Mouse (Mus musculus) testis, adult 2 months (tissue): ENCODE results near the gene Tbck. TPM values are rescaled to one million over a fixed set of nuclear protein-coding genes. Genes with fewer than 3 reads are reported as not detected.

Experiments used
- H3K27ac ChIP-seq: fragments of 200-500 bp; 2 replicates; pipeline ENCODE4 v1.5.1; 2012; ENCODE audit warnings: low read depth, low read length; ENCODE audit not compliant: control insufficient read depth, insufficient read depth
- H3K27me3 ChIP-seq: fragments of 200-500 bp; 2 replicates; pipeline ENCODE4 v1.6.1; 2012; ENCODE audit warnings: mild to moderate bottlenecking, low read length, moderate library complexity; ENCODE audit not compliant: control insufficient read depth, insufficient read depth
- H3K36me3 ChIP-seq: fragments of 200-500 bp; 2 replicates; pipeline ENCODE4 v1.6.1; 2012; ENCODE audit warnings: mild to moderate bottlenecking, low read length; ENCODE audit not compliant: control insufficient read depth, insufficient read depth
- H3K4me1 ChIP-seq: fragments of 200-500 bp; 2 replicates; pipeline ENCODE4 v1.6.1; 2012; ENCODE audit warnings: low read length; ENCODE audit not compliant: control insufficient read depth, insufficient read depth
- H3K4me3 ChIP-seq: fragments of 200-500 bp; 2 replicates; pipeline ENCODE4 v1.5.1; 2012; ENCODE audit warnings: low read depth, mild to moderate bottlenecking, low read length, moderate library complexity, mixed read lengths; ENCODE audit not compliant: control insufficient read depth
- CTCF ChIP-seq: fragments of 200-500 bp; IDR thresholded peaks from 2 replicates; pipeline ENCODE4 v1.5.1; 2012; ENCODE audit warnings: low read depth, mild to moderate bottlenecking, inconsistent platforms, low read length, moderate library complexity; ENCODE audit not compliant: control insufficient read depth, insufficient read depth, insufficient replicate concordance
- POLR2A ChIP-seq: fragments of 200-500 bp; IDR thresholded peaks from 2 replicates; pipeline ENCODE4 v1.6.1; 2012; ENCODE audit warnings: low read depth, mild to moderate bottlenecking, inconsistent platforms, low read length, moderate library complexity; ENCODE audit not compliant: control insufficient read depth
- polyA plus RNA-seq: library from polyadenylated mRNA; depleted of rRNA; stranded (reverse); fragments of >200 nt; gene quantifications from 2 replicates; pipeline ENCODE4 v1.2.3, GENCODE M21; 2012

Tbck gene
- polyA plus RNA-seq, 1 experiment, result 2.3 TPM

DNA sequence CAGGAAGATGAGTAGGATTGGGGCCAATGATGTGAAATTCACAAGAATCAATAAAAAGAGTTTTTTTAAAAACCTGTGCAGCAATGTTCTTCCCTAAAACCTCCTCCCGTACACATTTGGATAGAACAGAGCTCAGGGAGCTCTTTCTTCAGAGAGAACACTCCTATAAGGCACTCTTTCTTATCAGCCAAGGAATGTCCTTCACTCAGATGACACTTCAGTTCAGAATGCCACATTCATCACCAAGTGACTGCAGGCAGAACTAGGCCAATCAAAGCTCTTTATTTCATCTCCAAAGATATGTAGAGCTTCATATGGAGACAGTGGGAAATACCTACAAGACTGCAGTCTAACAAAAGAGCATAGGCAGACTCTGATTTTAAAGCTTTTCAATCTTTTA, 116.3 kb downstream of the Tbck start:
- no peak for TF ChIP-seq POLR2A
- no peak for TF ChIP-seq CTCF
- H3K36me3 ChIP-seq, result no peaks in the 10 kb centered on the region
- no peak overlapping the region for H3K4me3 ChIP-seq
- H3K4me1 ChIP-seq, result no peaks in the 10 kb centered on the region
- no peaks in the 10 kb centered on the region for H3K27me3 ChIP-seq
- no peak overlapping the region for H3K27ac ChIP-seq

- TF ChIP-seq POLR2A (no peak), CTCF (no peak)
- Histone ChIP-seq H3K4me3 (no peak overlapping the region), H3K36me3 (no peaks in the 10 kb centered on the region), H3K4me1 (no peaks in the 10 kb centered on the region), H3K27me3 (no peaks in the 10 kb centered on the region), H3K27ac (no peak overlapping the region)
These were observed 118.0 kb downstream of the Tbck start for GRCm38 (mm10) chr3:132801910-132802309.

DNA sequence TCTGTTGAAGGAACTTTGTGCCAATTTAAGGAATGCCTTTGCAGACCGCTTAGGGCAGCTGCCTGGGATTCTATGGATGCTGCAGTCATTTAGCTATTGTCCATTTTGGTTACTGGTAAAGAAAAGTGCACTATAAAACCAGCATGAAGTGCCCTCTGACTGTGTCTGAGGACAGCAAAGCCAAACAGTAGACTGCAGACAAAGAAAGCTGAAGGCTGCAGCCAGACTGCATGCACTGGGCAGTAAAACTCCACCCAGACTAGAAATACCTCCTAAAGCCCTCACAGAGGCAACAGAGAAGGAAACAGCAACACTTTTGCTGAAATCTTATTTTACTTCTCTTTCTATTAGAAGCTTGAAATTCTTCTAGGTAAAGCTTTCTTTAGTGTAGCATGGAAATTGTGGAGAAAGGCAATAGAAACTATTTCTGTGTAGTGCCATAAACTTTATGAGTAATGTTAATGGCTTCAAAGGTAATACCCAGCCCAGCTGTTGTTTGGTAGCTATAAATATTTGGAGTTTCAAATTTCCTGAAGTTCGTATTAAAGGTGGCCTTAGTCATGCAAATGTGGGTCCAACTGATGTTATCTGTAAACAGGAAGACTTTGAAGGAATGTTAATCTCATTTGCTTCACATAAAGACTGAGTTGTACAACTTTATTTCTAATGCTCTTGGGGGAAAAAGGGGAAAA, 124.1 kb downstream of the Tbck start:
- Histone ChIP-seq H3K4me3 (no peak overlapping the region), H3K27ac (no peak overlapping the region), H3K27me3 (no peaks in the 10 kb centered on the region), H3K36me3 (no peaks in the 10 kb centered on the region), H3K4me1 (no peaks in the 10 kb centered on the region)
- TF ChIP-seq CTCF (no peak), POLR2A (no peak)

DNA sequence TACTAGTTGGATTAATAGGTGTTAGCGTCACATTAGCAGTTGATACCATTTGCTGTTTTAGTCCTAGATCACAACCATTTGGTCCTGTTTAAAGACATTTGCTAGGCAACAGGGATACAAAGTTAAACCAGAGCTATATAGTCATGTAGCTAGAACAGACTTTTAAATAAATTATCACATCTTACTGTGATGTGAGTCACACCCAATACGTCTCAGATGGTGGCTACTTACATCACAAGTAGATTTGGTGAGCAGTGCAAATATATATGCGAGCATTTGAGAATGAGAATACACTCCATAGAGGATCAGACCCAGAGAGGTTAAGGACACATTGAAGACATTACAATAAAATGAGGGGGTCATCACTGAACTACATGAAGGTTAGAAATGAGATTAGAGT, 125.0 kb downstream of the Tbck start:
- H3K4me1 ChIP-seq, result no peaks in the 10 kb centered on the region
- TF ChIP-seq CTCF (no peak), POLR2A (no peak)

DNA sequence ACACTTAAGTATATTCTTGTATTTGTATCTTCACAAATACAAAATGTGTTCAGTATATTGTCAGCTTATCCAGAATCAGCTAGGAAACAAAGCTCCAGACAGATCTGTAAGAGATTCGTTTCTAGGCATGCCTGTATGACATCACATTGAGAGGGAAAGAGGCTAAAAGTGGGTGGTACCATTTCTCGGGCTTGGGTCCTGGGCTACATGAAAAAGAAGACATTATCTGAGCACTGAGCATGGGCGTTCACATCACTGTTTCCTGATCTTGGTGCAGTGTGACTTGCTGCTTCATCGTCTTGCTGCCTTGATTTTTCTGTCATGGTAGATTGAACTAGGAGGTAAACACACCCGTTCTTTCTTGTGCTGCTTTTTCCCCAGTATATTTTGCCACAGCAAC, 127.8 kb downstream of the Tbck start:
- TF ChIP-seq POLR2A (no peak), CTCF (no peak)
- Histone ChIP-seq H3K36me3 (no peaks in the 10 kb centered on the region), H3K27ac (no peak overlapping the region), H3K4me1 (no peaks in the 10 kb centered on the region), H3K27me3 (no peaks in the 10 kb centered on the region), H3K4me3 (no peak overlapping the region)

More for the DNA sequence above, 125.0 kb downstream of the Tbck start:
- H3K27ac ChIP-seq, result no peak overlapping the region
- H3K4me3 ChIP-seq, result no peak overlapping the region
- H3K27me3 ChIP-seq, result no peaks in the 10 kb centered on the region
- no peaks in the 10 kb centered on the region for H3K36me3 ChIP-seq

- no peak overlapping the region for H3K27ac ChIP-seq
- no peaks in the 10 kb centered on the region for H3K36me3 ChIP-seq
- TF ChIP-seq CTCF (no peak), POLR2A (no peak)
- no peak overlapping the region for H3K4me3 ChIP-seq
- no peaks in the 10 kb centered on the region for H3K4me1 ChIP-seq
- no peaks in the 10 kb centered on the region for H3K27me3 ChIP-seq
These were observed 128.4 kb downstream of the Tbck start for GRCm38 (mm10) chr3:132812356-132812755.

GRCm38 (mm10) chr3:132813147-132813546, 129.2 kb downstream of the Tbck start:
- no peaks in the 10 kb centered on the region for H3K4me1 ChIP-seq
- TF ChIP-seq CTCF, result no peak
- TF ChIP-seq POLR2A, result no peak
- H3K27me3 ChIP-seq, result no peaks in the 10 kb centered on the region
- H3K27ac ChIP-seq, result no peak overlapping the region
- H3K4me3 ChIP-seq, result no peak overlapping the region
- H3K36me3 ChIP-seq, result no peaks in the 10 kb centered on the region
